Mouse (Mus musculus): Measurements from ENCODE around the gene Cep131. TPM values are rescaled to one million over a fixed set of nuclear protein-coding genes. Genes with fewer than 3 reads are reported as not detected.

Gene Cep131
- total RNA-seq, 2 experiments from 2014 or later = 6.5 to 10.5 TPM

- no peak for DNase-seq
Measured at GRCm38 (mm10) chr11:120028319-120029092, 58.1 kb downstream of the Cep131 start.

- no peak for DNase-seq
Measured at GRCm38 (mm10) chr11:120026941-120027340, 59.7 kb downstream of the Cep131 start.

- no peak for DNase-seq
Measured at GRCm38 (mm10) chr11:120022841-120023240, 63.8 kb downstream of the Cep131 start.

GRCm38 (mm10) chr11:120022216-120022615 lies 64.4 kb downstream of the Cep131 start:
- no peak for DNase-seq

- DNase-seq = no peak
Measured at GRCm38 (mm10) chr11:120021367-120021766, 65.3 kb downstream of the Cep131 start.

- no peak for DNase-seq
Measured at GRCm38 (mm10) chr11:120019542-120020440, 66.8 kb downstream of the Cep131 start.

- no peak for DNase-seq
Measured at GRCm38 (mm10) chr11:120017011-120017410, 69.6 kb downstream of the Cep131 start.

- DNase-seq = no peak
Measured at GRCm38 (mm10) chr11:120014758-120015157, 71.9 kb downstream of the Cep131 start.

Small RNA genes lying within 50 kb of the gene (microRNA-seq; reads per million reads assigned to microRNA genes)
- gene Gm25948 (0 reads per million in 2 experiments), gene Mir3065 (0 reads per million in 2 experiments), gene Mir338 (0 reads per million in 2 experiments)

Other genes starting within 250 kb of the Cep131 start
- 10 to 100 TPM; 27.8 to 30.2 TPM for gene Chmp6, start 173.4 kb downstream of the Cep131 start, total RNA-seq (2021)
- 10 to 100 TPM in 1 of 2 experiments, 1 to 10 TPM in 1; 6.5 to 10.7 TPM for gene Baiap2, start 144.1 kb downstream of the Cep131 start, total RNA-seq (2021)
- 1 to 10 TPM; 3.8 to 4.3 TPM for gene Aatk, start 39.7 kb downstream of the Cep131 start, total RNA-seq (2021)
- 1 to 10 TPM; 5.9 to 8.2 TPM for gene Tepsin, start 11.9 kb upstream of the Cep131 start, total RNA-seq (2021)
- 10 to 100 TPM; 85.2 to 94.9 TPM for gene Ndufaf8, start 12.1 kb upstream of the Cep131 start, total RNA-seq (2021)
- gene Slc38a10, start 64.5 kb upstream of the Cep131 start, total RNA-seq (2021) = 10 to 100 TPM; 89.2 to 93.9 TPM
- 1 to 10 TPM; 3.5 to 5.0 TPM for gene Bahcc1, start 146.1 kb upstream of the Cep131 start, total RNA-seq (2021)

Data from heart, adult 18-20 months (tissue).